Mouse (Mus musculus): ENCODE measurements around the gene Fgf9.

- TF ChIP-seq CTCF (conservative IDR thresholded peaks at IDR 0.05; ENCODE audit: low read length) (no peak), NANOG (IDR thresholded peaks at IDR 0.05; ENCODE audit: borderline replicate concordance, low read length) (no peak)
Measured at GRCm38 (mm10) chr14:58152110-58152509, 81.8 kb downstream of the Fgf9 start.
